Mouse (Mus musculus): Measurements from ENCODE around the gene Fzd7. TPM values are rescaled to one million over a fixed set of nuclear protein-coding genes. Genes with fewer than 3 reads are reported as not detected.
A peak's percentile ranks its signal among the peaks of the same experiment; 100 is the strongest.
"Not testable (repeated sequence)": the region's sequence is repeated elsewhere in the genome, so short reads cannot be mapped to it uniquely, and the experiment has no call there.

Fzd7 gene
- polyA plus RNA-seq (2015; fragmentation: Nextera tagmentation; extraction: Ambion mirVana), result 3.4 and 3.8 TPM in 2 replicates

DNA sequence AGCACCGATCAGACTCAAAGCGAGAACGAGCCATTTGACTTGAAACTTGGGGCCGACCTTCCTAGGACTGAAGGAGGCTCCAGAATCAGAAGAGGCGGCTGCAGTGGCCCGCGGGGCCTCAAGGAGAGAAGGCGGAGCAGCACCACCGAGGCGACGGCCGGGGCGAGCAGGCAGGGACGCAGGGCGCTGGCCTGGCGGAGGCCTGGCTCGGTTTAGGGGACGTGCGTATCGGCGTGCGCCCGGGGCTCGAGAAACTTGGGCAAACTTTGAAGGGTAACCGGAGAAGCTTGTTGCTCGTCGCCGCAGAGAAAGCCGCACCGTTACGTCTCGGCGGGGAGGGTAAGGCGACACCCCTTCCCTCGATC lies at the start of gene Fzd7:
Fzd7 (plus strand) TSS at position 94 of the 365 bp plus-strand sequence.
- ATAC-seq, result peak; percentile 51
- Histone ChIP-seq H3K27me3 (replicated peaks; ENCODE audit: control insufficient read depth, insufficient read depth, low read length) (no peaks in the 10 kb centered on the region), H3K4me3 (ENCODE audit: low read length) (peak within 1 kb of the TSS; percentile 78), H3K9ac (ENCODE audit: low read depth, low read length) (peak within 1 kb of the TSS; percentile 86), H3K27ac (ENCODE audit: low read length) (peak within 1 kb of the TSS; percentile 97), H3K4me2 (ENCODE audit: low read depth, low read length) (peak within 1 kb of the TSS; percentile 97), H3K36me3 (ENCODE audit: control insufficient read depth, insufficient read depth, low read length) (no peaks in the 10 kb centered on the region), H3K9me3 (ENCODE audit: control insufficient read depth, low read length) (no peaks in the 10 kb centered on the region), H3K4me1 (ENCODE audit: control insufficient read depth, insufficient read depth, low read length) (peaks cover 27% of the 10 kb centered on the region)
- under 1% methylated on average over 35 of the region's 35 CpGs for WGBS

DNA sequence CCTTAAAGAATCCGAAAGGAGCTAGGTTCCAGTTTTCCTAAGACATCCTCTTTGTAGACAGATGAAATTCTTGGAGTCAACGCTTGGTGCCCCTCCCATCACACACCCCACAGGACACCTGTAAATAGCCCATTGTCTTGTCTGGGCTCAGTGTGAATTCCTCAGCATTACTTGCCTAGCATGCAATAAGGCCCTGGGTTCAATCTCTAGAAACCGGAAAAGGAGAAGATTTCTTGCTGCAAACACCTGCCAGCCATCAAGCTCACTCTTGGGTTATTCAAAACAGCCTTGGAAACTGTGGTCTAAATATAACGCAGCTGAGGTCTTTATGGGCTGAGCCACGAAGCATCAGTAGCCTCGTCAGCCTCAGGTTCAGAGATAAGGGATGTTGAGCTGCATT lies 48.9 kb upstream of the Fzd7 start:
- no peak overlapping the region for H3K4me2 ChIP-seq (ENCODE audit: low read depth, low read length)
- 58% methylated on average over 6 of the region's 6 CpGs for WGBS
- H3K27me3 ChIP-seq (replicated peaks; ENCODE audit: control insufficient read depth, insufficient read depth, low read length), result no peaks in the 10 kb centered on the region
- no peak overlapping the region for H3K9ac ChIP-seq (ENCODE audit: low read depth, low read length)
- H3K9me3 ChIP-seq (ENCODE audit: control insufficient read depth, low read length), result no peaks in the 10 kb centered on the region
- no peak overlapping the region for H3K4me3 ChIP-seq (ENCODE audit: low read length)
- no peak for ATAC-seq
- H3K27ac ChIP-seq (ENCODE audit: low read length), result no peak overlapping the region
- peaks cover 7% of the 10 kb centered on the region; the same call in 1 of the 2 replicates for H3K4me1 ChIP-seq (ENCODE audit: control insufficient read depth, insufficient read depth, low read length)
- H3K36me3 ChIP-seq (ENCODE audit: control insufficient read depth, insufficient read depth, low read length), result no peaks in the 10 kb centered on the region

DNA sequence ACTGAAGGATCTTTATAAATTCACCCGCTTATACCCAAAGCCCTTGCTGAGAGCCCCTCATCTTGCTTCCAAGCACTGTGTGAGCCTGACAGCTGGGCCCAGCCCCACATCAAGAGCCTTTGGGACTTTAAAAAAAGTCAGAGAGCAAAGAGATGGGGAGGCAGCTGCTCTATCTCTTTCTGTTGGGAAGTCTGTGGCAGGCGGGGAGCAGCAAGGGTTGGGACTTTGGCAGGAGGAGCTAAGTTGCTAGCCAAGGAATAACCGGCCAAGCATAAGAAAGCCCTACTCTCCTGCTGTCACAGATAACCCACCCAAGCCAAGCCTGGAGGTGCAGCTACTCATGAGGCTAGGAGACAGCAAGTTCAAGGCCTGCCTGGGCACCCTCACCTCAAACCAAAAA lies 48.2 kb upstream of the Fzd7 start:
- peaks cover 11% of the 10 kb centered on the region for H3K4me1 ChIP-seq (ENCODE audit: control insufficient read depth, insufficient read depth, low read length)
- WGBS, result 58% methylated on average over 3 of the region's 3 CpGs
- H3K4me2 ChIP-seq (ENCODE audit: low read depth, low read length), result no peak overlapping the region
- H3K9ac ChIP-seq (ENCODE audit: low read depth, low read length), result no peak overlapping the region
- peak; percentile 63; the same call in 1 of the 2 replicates for ATAC-seq
- H3K27ac ChIP-seq (ENCODE audit: low read length), result no peak overlapping the region
- H3K9me3 ChIP-seq (ENCODE audit: control insufficient read depth, low read length), result no peaks in the 10 kb centered on the region
- no peak overlapping the region for H3K4me3 ChIP-seq (ENCODE audit: low read length)
- H3K36me3 ChIP-seq (ENCODE audit: control insufficient read depth, insufficient read depth, low read length), result no peaks in the 10 kb centered on the region
- H3K27me3 ChIP-seq (replicated peaks; ENCODE audit: control insufficient read depth, insufficient read depth, low read length), result no peaks in the 10 kb centered on the region

DNA sequence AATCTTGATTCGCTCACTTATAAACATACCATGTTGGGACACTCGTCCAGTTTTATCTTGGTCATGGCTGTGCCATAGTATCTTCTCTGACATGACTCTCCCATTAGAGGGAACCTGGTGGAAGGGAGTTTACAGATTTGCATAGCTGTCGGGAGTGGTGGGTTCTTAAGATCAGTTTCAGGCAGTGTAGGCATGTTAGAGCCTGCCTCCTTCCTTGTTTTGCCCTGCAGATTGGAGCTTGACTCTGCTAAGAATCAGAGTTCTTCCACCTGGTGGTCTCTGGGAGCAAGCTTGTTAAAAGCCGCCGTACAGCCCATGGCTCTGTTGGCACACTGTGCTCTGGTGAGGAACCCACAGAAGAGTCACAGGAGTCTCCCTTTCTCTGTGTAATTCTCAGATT lies 47.0 kb upstream of the Fzd7 start:
- Histone ChIP-seq H3K9me3 (ENCODE audit: control insufficient read depth, low read length) (no peaks in the 10 kb centered on the region), H3K9ac (ENCODE audit: low read depth, low read length) (no peak overlapping the region), H3K27me3 (replicated peaks; ENCODE audit: control insufficient read depth, insufficient read depth, low read length) (no peaks in the 10 kb centered on the region), H3K4me2 (ENCODE audit: low read depth, low read length) (no peak overlapping the region), H3K4me3 (ENCODE audit: low read length) (no peak overlapping the region), H3K4me1 (ENCODE audit: control insufficient read depth, insufficient read depth, low read length) (peaks cover 21% of the 10 kb centered on the region), H3K36me3 (ENCODE audit: control insufficient read depth, insufficient read depth, low read length) (no peaks in the 10 kb centered on the region), H3K27ac (ENCODE audit: low read length) (no peak overlapping the region)
- ATAC-seq, result no peak
- WGBS, result 87% methylated on average over 5 of the region's 5 CpGs

DNA sequence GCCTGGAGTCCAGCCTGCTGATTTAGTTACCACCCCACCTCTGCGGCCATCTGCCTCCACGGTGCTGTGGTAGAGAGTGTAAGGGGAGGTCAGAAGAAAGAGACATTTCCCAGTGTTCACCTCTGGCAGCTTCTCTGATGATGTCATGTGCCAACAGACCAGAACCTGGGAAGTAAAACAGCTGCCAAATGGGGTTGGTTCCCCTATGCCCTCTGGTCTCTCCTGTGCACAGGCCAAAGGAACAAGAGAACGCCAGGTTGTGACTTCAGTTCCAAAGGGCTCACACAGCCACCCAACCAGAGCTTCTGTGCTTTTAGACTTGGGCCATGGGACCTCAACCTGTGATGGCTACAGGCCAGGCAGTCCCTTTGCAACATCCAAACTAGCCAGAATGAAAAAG lies 45.9 kb upstream of the Fzd7 start:
- WGBS, result 67% methylated on average over 3 of the region's 3 CpGs
- no peak overlapping the region for H3K4me2 ChIP-seq (ENCODE audit: low read depth, low read length)
- no peak for ATAC-seq
- no peaks in the 10 kb centered on the region for H3K36me3 ChIP-seq (ENCODE audit: control insufficient read depth, insufficient read depth, low read length)
- H3K27me3 ChIP-seq (replicated peaks; ENCODE audit: control insufficient read depth, insufficient read depth, low read length), result no peaks in the 10 kb centered on the region
- no peak overlapping the region for H3K4me3 ChIP-seq (ENCODE audit: low read length)
- no peaks in the 10 kb centered on the region for H3K9me3 ChIP-seq (ENCODE audit: control insufficient read depth, low read length)
- H3K4me1 ChIP-seq (ENCODE audit: control insufficient read depth, insufficient read depth, low read length), result peaks cover 21% of the 10 kb centered on the region
- H3K27ac ChIP-seq (ENCODE audit: low read length), result no peak overlapping the region
- H3K9ac ChIP-seq (ENCODE audit: low read depth, low read length), result no peak overlapping the region

DNA sequence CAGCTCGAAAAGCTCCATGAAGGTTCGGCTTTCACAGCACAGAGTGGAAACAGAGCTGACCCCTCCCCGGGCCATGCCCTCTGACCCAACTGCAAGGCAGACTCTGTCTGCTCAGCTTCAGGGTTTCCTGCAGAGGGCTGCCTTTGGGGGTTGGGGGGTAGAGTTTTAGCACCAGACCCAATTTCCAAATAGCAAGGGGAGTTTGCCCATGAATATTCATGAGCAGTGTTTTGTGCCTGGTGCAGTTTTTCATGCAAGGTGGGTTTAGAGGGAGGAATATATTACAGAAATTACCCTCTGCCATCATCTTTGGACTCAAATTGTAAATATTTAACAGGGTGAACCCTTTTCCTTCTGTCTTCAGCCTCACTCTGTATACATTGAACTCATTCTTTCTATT lies 44.3 kb upstream of the Fzd7 start:
- Histone ChIP-seq H3K9ac (ENCODE audit: low read depth, low read length) (no peak overlapping the region), H3K4me2 (ENCODE audit: low read depth, low read length) (no peak overlapping the region), H3K4me3 (ENCODE audit: low read length) (no peak overlapping the region), H3K27ac (ENCODE audit: low read length) (peak overlapping the region; percentile 13; the same call in 1 of the 2 replicates), H3K27me3 (replicated peaks; ENCODE audit: control insufficient read depth, insufficient read depth, low read length) (no peaks in the 10 kb centered on the region), H3K36me3 (ENCODE audit: control insufficient read depth, insufficient read depth, low read length) (no peaks in the 10 kb centered on the region), H3K4me1 (ENCODE audit: control insufficient read depth, insufficient read depth, low read length) (peaks cover 21% of the 10 kb centered on the region), H3K9me3 (ENCODE audit: control insufficient read depth, low read length) (no peaks in the 10 kb centered on the region)
- ATAC-seq, result peak; percentile 49; the same call in 1 of the 2 replicates
- WGBS, result 37% methylated on average over 3 of the region's 3 CpGs

DNA sequence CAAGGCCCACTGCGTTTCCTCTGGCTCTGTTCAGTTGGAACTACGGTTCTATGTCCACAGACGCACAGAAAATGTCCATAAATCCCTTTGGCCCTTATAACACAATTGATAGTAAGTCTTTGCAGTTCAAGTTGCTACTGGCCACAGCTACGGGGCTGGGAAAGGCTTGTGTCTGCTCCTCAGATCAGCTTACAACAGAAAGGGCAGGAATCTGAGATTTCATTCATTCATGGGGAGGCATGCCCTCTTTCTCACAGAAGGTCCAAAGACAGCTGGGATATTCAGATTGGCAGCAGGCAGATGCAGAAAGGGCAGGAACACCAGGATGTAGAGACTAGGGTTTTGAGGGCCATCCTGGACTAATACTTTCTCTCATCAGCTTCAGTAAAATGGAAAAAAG lies 43.9 kb upstream of the Fzd7 start:
- Histone ChIP-seq H3K9me3 (ENCODE audit: control insufficient read depth, low read length) (no peaks in the 10 kb centered on the region), H3K4me3 (ENCODE audit: low read length) (no peak overlapping the region), H3K27me3 (replicated peaks; ENCODE audit: control insufficient read depth, insufficient read depth, low read length) (no peaks in the 10 kb centered on the region), H3K4me1 (ENCODE audit: control insufficient read depth, insufficient read depth, low read length) (peaks cover 21% of the 10 kb centered on the region), H3K36me3 (ENCODE audit: control insufficient read depth, insufficient read depth, low read length) (no peaks in the 10 kb centered on the region), H3K4me2 (ENCODE audit: low read depth, low read length) (no peak overlapping the region), H3K27ac (ENCODE audit: low read length) (peak overlapping the region; percentile 13; the same call in 1 of the 2 replicates), H3K9ac (ENCODE audit: low read depth, low read length) (no peak overlapping the region)
- no peak for ATAC-seq
- 38% methylated on average over 4 of the region's 4 CpGs for WGBS

DNA sequence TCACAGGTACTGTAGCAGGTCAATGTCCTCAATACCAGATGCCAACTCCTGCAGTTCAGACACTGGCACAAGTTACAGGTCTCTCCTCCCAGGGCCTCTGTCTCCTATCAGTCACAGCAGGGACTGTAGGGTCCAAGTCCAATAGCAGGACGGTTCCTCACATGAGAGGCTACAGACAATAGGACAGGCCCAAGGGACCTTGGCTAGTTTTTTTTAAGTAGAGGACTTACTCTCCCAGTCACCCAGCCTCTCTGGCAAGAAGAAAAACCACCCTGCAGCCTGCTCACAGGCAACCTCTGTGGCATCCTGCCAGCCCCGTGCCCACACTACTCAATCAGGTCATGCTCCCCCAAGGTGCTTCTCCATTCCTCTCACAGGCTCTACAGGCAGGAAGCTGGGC lies 43.0 kb upstream of the Fzd7 start:
- Histone ChIP-seq H3K9ac (ENCODE audit: low read depth, low read length) (no peak overlapping the region), H3K4me1 (ENCODE audit: control insufficient read depth, insufficient read depth, low read length) (peaks cover 21% of the 10 kb centered on the region), H3K27ac (ENCODE audit: low read length) (peak overlapping the region; percentile 19; the same call in 1 of the 2 replicates), H3K4me2 (ENCODE audit: low read depth, low read length) (no peak overlapping the region), H3K4me3 (ENCODE audit: low read length) (no peak overlapping the region), H3K36me3 (ENCODE audit: control insufficient read depth, insufficient read depth, low read length) (no peaks in the 10 kb centered on the region), H3K9me3 (ENCODE audit: control insufficient read depth, low read length) (no peaks in the 10 kb centered on the region), H3K27me3 (replicated peaks; ENCODE audit: control insufficient read depth, insufficient read depth, low read length) (no peaks in the 10 kb centered on the region)
- ATAC-seq, result peak; percentile 88
- WGBS, result 71% methylated on average over 2 of the region's 2 CpGs

DNA sequence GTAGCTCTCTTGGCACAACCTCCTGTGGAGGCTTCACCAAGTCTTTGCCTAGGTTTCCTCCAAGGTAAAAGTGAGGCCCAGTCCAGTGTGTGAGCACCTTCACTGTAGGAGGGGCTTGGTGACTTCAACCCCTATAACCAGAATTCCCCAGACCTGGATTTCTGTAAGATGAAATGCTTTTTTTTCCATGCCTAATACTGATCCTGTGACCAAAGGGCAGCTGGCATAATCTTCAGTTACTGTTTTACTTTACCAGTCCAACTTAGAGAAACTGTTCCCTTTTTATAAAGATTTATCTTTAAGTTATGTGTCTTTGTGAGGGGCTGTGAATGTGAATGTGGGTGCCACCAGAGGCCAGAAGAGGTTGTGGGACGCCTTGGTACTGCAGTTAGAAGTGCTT lies 42.3 kb upstream of the Fzd7 start:
- ATAC-seq, result no peak
- Histone ChIP-seq H3K9me3 (ENCODE audit: control insufficient read depth, low read length) (no peaks in the 10 kb centered on the region), H3K9ac (ENCODE audit: low read depth, low read length) (no peak overlapping the region), H3K36me3 (ENCODE audit: control insufficient read depth, insufficient read depth, low read length) (no peaks in the 10 kb centered on the region), H3K4me1 (ENCODE audit: control insufficient read depth, insufficient read depth, low read length) (peaks cover 21% of the 10 kb centered on the region), H3K27ac (ENCODE audit: low read length) (no peak overlapping the region), H3K4me2 (ENCODE audit: low read depth, low read length) (no peak overlapping the region), H3K4me3 (ENCODE audit: low read length) (no peak overlapping the region), H3K27me3 (replicated peaks; ENCODE audit: control insufficient read depth, insufficient read depth, low read length) (no peaks in the 10 kb centered on the region)
- WGBS, result 92% methylated on average over 1 of the region's 1 CpGs

DNA sequence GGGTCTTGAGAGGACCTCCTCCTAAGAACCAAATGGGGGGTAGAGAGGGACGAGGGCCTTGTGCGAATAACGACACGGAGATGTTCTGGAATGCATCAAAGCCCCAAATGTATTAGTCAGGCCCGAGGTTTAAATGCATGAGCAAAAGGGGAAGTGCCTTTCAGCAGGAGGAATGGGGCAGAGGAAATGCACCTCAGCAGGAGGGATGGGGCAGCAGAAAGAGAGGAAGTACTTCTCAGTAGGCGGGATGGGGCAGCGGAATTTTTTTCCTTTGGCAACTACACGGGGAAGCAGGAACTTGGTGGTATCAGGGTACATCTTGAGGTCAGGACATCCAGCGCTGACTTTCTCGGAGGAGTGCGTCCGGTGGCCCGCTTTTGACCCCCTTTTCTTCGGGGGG lies 39.5 kb upstream of the Fzd7 start:
- not testable (repeated sequence) for ATAC-seq; H3K27ac ChIP-seq (ENCODE audit: low read length); H3K36me3 ChIP-seq (ENCODE audit: control insufficient read depth, insufficient read depth, low read length); H3K4me3 ChIP-seq (ENCODE audit: low read length); H3K9ac ChIP-seq (ENCODE audit: low read depth, low read length); H3K9me3 ChIP-seq (ENCODE audit: control insufficient read depth, low read length); H3K4me2 ChIP-seq (ENCODE audit: low read depth, low read length); H3K27me3 ChIP-seq (replicated peaks; ENCODE audit: control insufficient read depth, insufficient read depth, low read length)
- peaks cover 21% of the 10 kb centered on the region for H3K4me1 ChIP-seq (ENCODE audit: control insufficient read depth, insufficient read depth, low read length)
- 92% methylated on average over 14 of the region's 14 CpGs for WGBS

All from intestine, embryonic 16.5 days (tissue).